Mouse (Mus musculus) liver, postnatal 0 days (tissue): ENCODE results near the gene Lmo4. TPM values are rescaled to one million over a fixed set of nuclear protein-coding genes. Genes with fewer than 3 reads are reported as not detected.

ENCODE experiments used
- ATAC-seq: fragments of 200-750 bp; cut with Nextera tagmentation; 2 replicates; pipeline ENCODE4 v1.8.0; 2017; ENCODE audit warnings: mild to moderate bottlenecking, moderate library complexity
- DNase-seq: peaks from one replicate; pipeline ENCODE4 v3.0.0-alpha.2; 2016
- H3K27ac ChIP-seq: fragments of 300-500 bp; sonication (generic); 2 replicates; pipeline ENCODE4 v1.5.1; 2014; ENCODE audit warnings: antibody characterized with exemption, moderate library complexity, mild to moderate bottlenecking, low read depth
- H3K27me3 ChIP-seq: fragments of 300-500 bp; sonication (generic); 2 replicates; pipeline ENCODE4 v1.6.1; 2014; ENCODE audit warnings: low read length, control low read depth, mixed read lengths; ENCODE audit not compliant: insufficient read depth
- H3K36me3 ChIP-seq: fragments of 300-500 bp; sonication (generic); replicated peaks from 2 replicates; pipeline ENCODE4 v1.6.1; 2014; ENCODE audit warnings: mild to moderate bottlenecking, control low read depth, low read length, moderate library complexity, mixed read lengths; ENCODE audit not compliant: insufficient read depth
- H3K4me1 ChIP-seq: fragments of 300-500 bp; sonication (generic); 2 replicates; pipeline ENCODE4 v1.6.1; 2014; ENCODE audit warnings: antibody characterized with exemption, mild to moderate bottlenecking, control low read depth; ENCODE audit not compliant: insufficient read depth
- H3K4me2 ChIP-seq: fragments of 300-500 bp; sonication (generic); 2 replicates; pipeline ENCODE4 v1.6.1; 2014; ENCODE audit warnings: low read depth, mild to moderate bottlenecking, low read length, moderate library complexity, mixed read lengths
- H3K4me3 ChIP-seq: fragments of 300-500 bp; sonication (generic); 2 replicates; pipeline ENCODE4 v1.5.1; 2014; ENCODE audit warnings: low read depth, low read length
- H3K9ac ChIP-seq: fragments of 300-500 bp; sonication (generic); replicated peaks from 2 replicates; pipeline ENCODE4 v1.6.1; 2014; ENCODE audit warnings: mild to moderate bottlenecking, moderate library complexity
- H3K9me3 ChIP-seq: fragments of 300-500 bp; sonication (generic); 2 replicates; pipeline ENCODE4 v1.6.1; 2016; ENCODE audit warnings: mild to moderate bottlenecking, control low read depth, low read length, mixed read lengths
- CTCF ChIP-seq: sonication (generic); IDR thresholded peaks from 2 replicates; pipeline ENCODE4 v1.5.1; 2016; ENCODE audit warnings: antibody characterized with exemption, low read depth
- EP300 ChIP-seq: IDR thresholded peaks from 2 replicates; pipeline ENCODE4 v1.6.1; 2016; ENCODE audit warnings: antibody characterized with exemption, low read depth, mild to moderate bottlenecking
- WGBS: fragments of 180-500 bp; shearing (Covaris S2); extraction: QIAGEN DNeasy Blood & Tissue Kit; methylation state at CpG from one replicate; pipeline ENCODE4 v1.1.7; 2014; ENCODE audit not compliant: insufficient replicate concordance; 5-methylcytosine and 5-hydroxymethylcytosine counted together
- polyA plus RNA-seq: library from polyadenylated mRNA; unstranded; fragments of >200 nt; fragmentation: Nextera tagmentation; extraction: Ambion mirVana; gene quantifications from 2 replicates; pipeline ENCODE4 v1.2.1, GENCODE M21; 2015

Gene Lmo4
- polyA plus RNA-seq, 1 experiment from 2014 or later, result 17.4 TPM

- Histone ChIP-seq H3K27me3 (no peaks in the 10 kb centered on the region), H3K9me3 (no peaks in the 10 kb centered on the region), H3K36me3 (no peaks in the 10 kb centered on the region), H3K9ac (peak overlapping the region; percentile 87; the same call in 1 of the 2 replicates), H3K27ac (peak overlapping the region; percentile 98), H3K4me2 (peak overlapping the region; percentile 97), H3K4me3 (peak overlapping the region; percentile 74), H3K4me1 (peaks cover 7% of the 10 kb centered on the region)
- DNase-seq (no peak), ATAC-seq (no peak)
- no peak for TF ChIP-seq EP300
- TF ChIP-seq CTCF, result no peak
- 22% methylated on average over 3 of the region's 3 CpGs for WGBS
These were observed 1.2 kb upstream of the Lmo4 start for GRCm38 (mm10) chr3:144206261-144206660.

- Histone ChIP-seq H3K4me3 (peak overlapping the region; percentile 74), H3K9ac (peak overlapping the region; percentile 87), H3K36me3 (no peaks in the 10 kb centered on the region), H3K9me3 (no peaks in the 10 kb centered on the region), H3K4me1 (peaks cover 13% of the 10 kb centered on the region), H3K27ac (peak overlapping the region; percentile 98), H3K27me3 (no peaks in the 10 kb centered on the region), H3K4me2 (peak overlapping the region; percentile 97)
- no peak for TF ChIP-seq EP300
- no peak for TF ChIP-seq CTCF
- WGBS, result under 1% methylated on average over 57 of the region's 69 CpGs
- ATAC-seq (peak; percentile 86), DNase-seq (peak; percentile 91)
These were observed 532 bp upstream of the Lmo4 start for GRCm38 (mm10) chr3:144205351-144206153.

- no peak for TF ChIP-seq EP300
- TF ChIP-seq CTCF, result no peak
- ATAC-seq (no peak), DNase-seq (no peak)
- Histone ChIP-seq H3K9me3 (no peaks in the 10 kb centered on the region), H3K4me3 (peak overlapping the region; percentile 74), H3K4me1 (peaks cover 15% of the 10 kb centered on the region), H3K27me3 (no peaks in the 10 kb centered on the region), H3K9ac (peak overlapping the region; percentile 87), H3K36me3 (no peaks in the 10 kb centered on the region; the same call in 1 of the 2 replicates), H3K27ac (peak overlapping the region; percentile 98), H3K4me2 (peak overlapping the region; percentile 97)
- 0% methylated on average over 5 of the region's 5 CpGs for WGBS
These were observed 1.0 kb downstream of the Lmo4 start for GRCm38 (mm10) chr3:144203988-144204412.

GRCm38 (mm10) chr3:144203259-144203987 is 1.6 kb downstream of the Lmo4 start:
- ATAC-seq (no peak), DNase-seq (no peak)
- no peak for TF ChIP-seq CTCF
- TF ChIP-seq EP300, result no peak
- peak overlapping the region; percentile 74 for H3K4me3 ChIP-seq
- H3K36me3 ChIP-seq, result no peaks in the 10 kb centered on the region; the same call in 1 of the 2 replicates
- peaks cover 19% of the 10 kb centered on the region for H3K4me1 ChIP-seq
- peak overlapping the region; percentile 87 for H3K9ac ChIP-seq
- no peaks in the 10 kb centered on the region for H3K9me3 ChIP-seq
- H3K4me2 ChIP-seq, result peak overlapping the region; percentile 97
- H3K27me3 ChIP-seq, result no peaks in the 10 kb centered on the region
- under 1% methylated on average over 15 of the region's 15 CpGs for WGBS
- H3K27ac ChIP-seq, result peak overlapping the region; percentile 98

- Histone ChIP-seq H3K9ac (peak overlapping the region; percentile 87), H3K4me2 (peak overlapping the region; percentile 97), H3K4me1 (peaks cover 25% of the 10 kb centered on the region), H3K27me3 (no peaks in the 10 kb centered on the region), H3K27ac (peak overlapping the region; percentile 98), H3K4me3 (peak overlapping the region; percentile 74), H3K9me3 (no peaks in the 10 kb centered on the region), H3K36me3 (no peaks in the 10 kb centered on the region; the same call in 1 of the 2 replicates)
- ATAC-seq (no peak), DNase-seq (no peak)
- TF ChIP-seq CTCF (no peak), EP300 (no peak)
- WGBS, result 1% methylated on average over 14 of the region's 14 CpGs
These were observed 2.3 kb downstream of the Lmo4 start for GRCm38 (mm10) chr3:144202574-144203258.
